Mouse (Mus musculus) layer of hippocampus, postnatal 36 days (tissue): ENCODE data around the gene Cacng3. TPM values are rescaled to one million over a fixed set of nuclear protein-coding genes. Genes with fewer than 3 reads are reported as not detected.

Experiments
- DNase-seq, 2 experiments: peaks; one replicate each; pipeline ENCODE4 v3.0.0; 2022
- total RNA-seq, 2 experiments: library from RNA; stranded (reverse); gene quantifications; 2 replicates each; pipeline ENCODE4 v1.2.3; 2021

Gene Cacng3
- total RNA-seq, 2 experiments from 2014 or later, result 59.3 to 61.8 TPM

GRCm38 (mm10) chr7:122718540-122718939 is 48.2 kb downstream of the Cacng3 start:
- DNase-seq, result no peak

DNA sequence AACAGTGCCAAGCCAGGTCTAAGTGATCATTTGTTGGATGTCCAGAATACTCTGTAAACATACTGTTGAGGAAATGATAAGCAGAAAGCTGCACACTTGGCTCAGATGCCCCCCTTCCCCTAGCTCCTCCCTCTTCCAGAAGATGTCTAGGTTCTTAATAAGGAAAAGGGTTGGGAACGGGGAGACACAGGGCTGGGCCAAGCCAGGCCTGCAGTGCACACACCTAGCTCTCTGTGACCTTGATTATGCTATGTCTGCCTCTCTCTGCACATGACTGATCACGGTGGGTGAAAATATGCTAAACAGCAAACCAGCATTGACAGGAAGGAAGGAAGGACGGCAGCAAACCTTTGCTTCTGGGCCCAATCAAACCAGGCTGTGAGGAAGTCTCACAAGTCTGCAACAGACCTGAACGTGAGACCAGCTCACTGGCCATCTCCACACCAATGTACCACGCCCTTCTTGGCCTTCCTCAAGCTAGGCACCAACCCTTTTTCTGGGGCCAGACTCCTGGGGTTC is 53.1 kb downstream of the Cacng3 start:
- no peak for DNase-seq

- DNase-seq, result no peak
Observed at GRCm38 (mm10) chr7:122726376-122726775, 56.1 kb downstream of the Cacng3 start.

- DNase-seq, result no peak
Observed at GRCm38 (mm10) chr7:122728186-122728585, 57.9 kb downstream of the Cacng3 start.

DNA sequence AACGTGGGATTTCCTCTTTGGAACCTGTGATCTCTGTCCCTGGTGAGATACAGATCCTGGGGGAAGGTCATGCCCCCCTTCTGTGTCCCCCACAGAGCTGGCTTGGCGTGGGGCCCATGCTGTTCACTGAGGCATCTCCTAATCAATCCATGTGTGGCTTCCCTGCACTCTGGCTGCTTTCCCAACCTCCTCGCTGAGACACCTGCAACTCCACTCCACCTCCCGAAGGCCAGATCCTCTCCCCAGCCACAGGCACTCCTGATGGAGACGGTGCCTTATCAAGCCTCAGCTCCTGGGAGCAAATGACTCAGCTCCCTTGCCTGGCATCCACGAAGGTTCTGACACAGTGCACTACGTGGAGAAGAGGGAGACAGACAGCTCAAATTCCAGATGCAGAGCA is 58.6 kb downstream of the Cacng3 start:
- no peak for DNase-seq

DNA sequence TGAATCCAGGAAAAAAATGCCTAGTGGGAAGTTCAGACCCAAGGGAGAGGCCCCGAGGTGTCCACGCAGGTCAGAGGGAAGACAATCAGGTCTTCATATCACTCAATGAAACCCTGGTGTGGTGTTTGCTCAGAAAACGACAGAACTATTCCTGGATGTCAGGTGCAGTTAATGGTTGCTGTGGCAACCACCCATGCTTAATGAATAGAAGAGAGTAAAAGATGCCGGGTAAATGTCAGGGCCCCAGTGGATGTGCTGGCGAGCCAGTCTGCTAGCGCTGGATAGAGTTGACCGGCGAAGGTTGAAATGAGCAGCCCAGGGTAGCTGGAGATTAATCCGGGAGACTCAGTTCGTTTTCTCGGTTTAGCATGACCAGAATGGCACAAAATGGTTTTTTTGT is 65.0 kb downstream of the Cacng3 start:
- no peak for DNase-seq

GRCm38 (mm10) chr7:122738541-122738940 is 68.2 kb downstream of the Cacng3 start:
- DNase-seq, result no peak

DNA sequence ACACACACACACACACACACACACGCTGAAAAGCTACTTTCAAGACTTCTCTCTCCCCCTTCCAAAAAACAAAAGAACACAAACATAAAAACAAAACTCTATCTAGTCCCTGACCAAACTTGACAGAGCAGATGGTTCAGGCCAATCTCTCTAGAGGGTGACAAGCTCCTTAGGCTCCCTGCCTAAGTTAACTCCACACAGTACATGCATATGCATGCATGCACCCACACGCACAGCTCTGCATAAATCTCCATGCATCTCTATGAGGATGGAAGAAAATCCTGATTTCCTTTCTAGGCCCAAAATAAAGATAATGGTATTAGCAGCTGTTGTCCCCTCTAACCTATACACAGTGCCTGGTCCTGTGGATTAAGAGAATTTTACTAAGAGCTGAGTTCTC is 70.4 kb downstream of the Cacng3 start:
- DNase-seq, result no peak

GRCm38 (mm10) chr7:122755920-122756603 is 85.8 kb downstream of the Cacng3 start:
- no peak for DNase-seq

DNA sequence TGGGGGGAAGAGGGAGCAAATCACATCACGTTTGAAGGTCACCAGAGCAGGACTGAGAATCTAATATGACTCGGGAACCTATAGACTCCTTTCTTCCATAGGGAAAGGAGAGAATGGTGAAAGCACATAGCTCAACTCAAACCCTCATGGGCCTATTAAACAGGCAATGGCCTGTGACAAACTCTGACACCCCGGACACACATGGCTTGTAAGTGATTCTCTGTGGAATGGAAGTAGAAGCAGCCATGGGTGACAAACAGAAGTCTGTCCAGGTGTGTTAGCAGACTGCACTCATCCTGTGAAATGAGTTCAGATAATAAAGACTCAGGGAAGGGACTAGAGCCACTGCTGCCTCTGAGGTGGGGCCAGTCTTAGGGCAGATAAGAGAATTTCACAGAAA is 88.4 kb downstream of the Cacng3 start:
- DNase-seq, result no peak

GRCm38 (mm10) chr7:122764506-122764905 is 94.2 kb downstream of the Cacng3 start:
- DNase-seq, result no peak

- DNase-seq, result no peak
Observed at GRCm38 (mm10) chr7:122768292-122769020, 98.2 kb downstream of the Cacng3 start.

DNA sequence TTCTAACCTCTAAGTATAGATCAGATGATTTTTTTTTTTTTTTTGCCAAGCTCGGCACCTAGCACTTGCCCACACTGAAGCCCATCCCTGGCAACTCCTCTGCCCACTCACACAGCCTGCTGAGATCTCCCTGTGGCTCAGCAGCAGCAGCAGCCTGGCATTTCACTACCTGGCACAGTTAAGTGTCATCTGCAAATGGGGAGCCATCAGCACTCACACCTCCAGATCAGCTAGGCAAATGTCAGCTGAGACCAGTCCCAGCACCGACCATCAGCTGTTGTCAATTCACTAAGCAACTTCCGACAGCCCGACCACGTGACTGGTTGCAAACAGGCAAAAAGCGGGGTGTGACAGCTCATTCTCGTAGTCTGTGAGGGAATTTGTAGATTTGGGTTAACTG is 109.3 kb downstream of the Cacng3 start:
- DNase-seq, result peak; percentile 7 to 42

DNA sequence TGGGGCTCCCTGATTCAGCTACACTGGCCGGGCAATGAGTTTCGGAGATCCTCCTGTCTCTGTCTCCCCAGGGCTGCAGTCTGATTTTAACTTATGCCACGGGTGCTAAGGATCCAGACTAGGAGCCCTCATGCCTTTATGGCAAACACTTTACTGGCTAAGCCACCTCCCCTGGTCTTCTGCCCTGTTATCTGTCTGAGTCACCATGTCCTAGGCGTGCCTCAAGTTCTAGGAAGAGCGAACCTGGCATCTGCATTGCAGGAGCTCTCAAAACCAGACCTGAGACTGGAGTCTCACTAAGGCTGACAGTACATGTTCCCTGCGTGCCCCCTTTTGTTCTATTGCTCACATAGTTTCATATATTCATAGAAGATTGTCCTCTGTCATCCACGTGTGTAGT is 119.6 kb downstream of the Cacng3 start:
- DNase-seq, result no peak

DNA sequence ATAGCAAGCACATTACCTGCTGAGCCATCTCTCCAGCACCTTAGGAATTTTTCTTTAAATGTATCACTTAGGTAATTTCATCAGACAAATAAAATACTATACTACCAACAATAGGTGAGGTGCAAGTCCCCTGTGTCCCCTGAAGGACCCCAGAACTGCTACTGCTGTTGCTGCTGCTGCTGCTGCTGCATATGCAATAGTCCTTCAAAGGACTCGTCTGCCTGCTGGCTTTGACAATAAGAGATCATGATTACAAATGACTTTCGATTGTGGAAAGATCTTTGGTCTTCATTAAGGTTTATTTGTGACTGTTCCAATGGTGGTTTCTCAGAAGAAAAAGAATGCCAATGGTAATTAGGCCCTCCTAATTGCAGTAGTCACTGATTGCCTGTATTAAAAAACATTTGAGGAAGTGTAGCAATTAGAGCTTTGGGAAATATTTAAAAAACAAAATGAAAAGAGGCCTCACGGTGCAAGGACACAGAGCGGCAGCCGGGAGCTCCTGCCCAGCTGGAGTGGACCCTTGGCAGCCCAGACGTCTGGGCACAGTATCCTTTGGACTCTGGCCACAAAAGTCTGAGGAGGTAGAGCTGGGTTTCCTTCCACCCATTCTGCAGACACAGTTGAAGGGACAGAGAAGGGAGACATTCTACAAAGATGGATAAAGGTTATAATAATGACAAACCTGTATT is 123.5 kb downstream of the Cacng3 start:
- DNase-seq, result peak in 1 of 2 experiments; percentile 19

GRCm38 (mm10) chr7:122795140-122795539 is 124.8 kb downstream of the Cacng3 start:
- peak; percentile 60 to 63 for DNase-seq

DNA sequence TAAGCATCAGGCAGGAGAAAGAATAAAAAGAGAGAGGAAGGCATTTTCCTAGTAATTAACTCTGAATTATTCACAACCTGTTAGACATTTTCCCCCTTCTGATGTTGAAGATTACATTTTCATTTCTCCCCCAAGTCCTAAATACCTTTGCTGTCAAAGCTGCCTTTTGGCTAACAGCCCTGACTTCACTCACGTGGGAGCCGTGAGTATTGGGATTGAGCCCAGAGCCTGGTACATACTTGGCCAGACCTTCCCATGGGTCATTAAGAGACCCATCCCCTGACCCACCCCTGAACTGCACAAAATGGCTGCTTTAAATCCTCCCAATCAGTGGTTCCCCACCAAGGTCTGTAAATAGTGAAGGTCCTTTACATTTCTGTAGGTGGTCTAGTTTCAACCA is 130.5 kb downstream of the Cacng3 start:
- no peak for DNase-seq

- no peak for DNase-seq
Observed at GRCm38 (mm10) chr7:122803839-122804496, 133.7 kb downstream of the Cacng3 start.

DNA sequence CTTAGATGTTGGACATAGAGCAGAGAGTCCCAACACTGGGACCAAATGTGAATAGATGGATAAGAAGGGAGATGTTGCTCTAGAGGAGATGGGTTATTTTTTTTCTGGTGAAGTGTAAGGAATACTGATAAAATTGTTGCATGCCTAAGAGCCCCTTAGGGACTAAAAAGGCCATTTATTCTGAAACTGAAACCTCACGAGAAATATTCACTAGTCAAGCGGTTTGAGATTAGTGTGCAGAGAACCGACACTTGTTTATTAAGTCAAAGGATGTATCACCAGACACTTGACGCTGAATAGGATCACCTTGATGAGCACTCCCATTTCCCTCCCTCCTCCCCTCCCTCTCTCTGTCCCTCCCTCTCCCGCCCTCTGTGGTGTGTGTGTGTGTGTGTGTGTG is 136.2 kb downstream of the Cacng3 start:
- DNase-seq, result no peak

- DNase-seq, result no peak
Observed at GRCm38 (mm10) chr7:122813724-122814123, 143.4 kb downstream of the Cacng3 start.

GRCm38 (mm10) chr7:122817565-122817964 is 147.3 kb downstream of the Cacng3 start:
- no peak for DNase-seq
